Mouse (Mus musculus) adrenal gland, postnatal 14 days (tissue): ENCODE measurements around the gene Yaf2. TPM values are rescaled to one million over a fixed set of nuclear protein-coding genes. Genes with fewer than 3 reads are reported as not detected.
"Not testable (repeated sequence)": the region's sequence is repeated elsewhere in the genome, so short reads cannot be mapped to it uniquely, and the experiment has no call there.

Experiments used
- DNase-seq: peaks from one replicate; pipeline ENCODE4 v3.0.0; 2021; ENCODE audit warnings: mixed read lengths
- long read RNA-seq, 2 experiments: library from polyadenylated mRNA; stranded (forward); transcript quantifications; one replicate each; pipeline ENCODE4 v2.0.0; 2021
- total RNA-seq: library from RNA; stranded (reverse); gene quantifications from 2 replicates; pipeline ENCODE4 v1.2.3, GENCODE M21; 2021

The Yaf2 gene
- total RNA-seq, result 35.8 and 37.3 TPM in 2 replicates
- long read RNA-seq, experiment 1, transcript Yaf2-201 (4 exons, 1,676 nt), result major isoform, 88 of 142 reads
- long read RNA-seq, experiment 1, transcript Yaf2-202 (5 exons, 1,870 nt), result minor isoform, 41 of 142 reads
- long read RNA-seq, experiment 1, partial matches to known transcripts, result 10 of 142 reads
- long read RNA-seq, experiment 1, other reads (novel, unspliced or antisense), result 3 of 142 reads
- long read RNA-seq, experiment 2, transcript Yaf2-201 (4 exons, 1,676 nt), result major isoform, 56 of 92 reads
- long read RNA-seq, experiment 2, transcript Yaf2-202 (5 exons, 1,870 nt), result minor isoform, 29 of 92 reads
- long read RNA-seq, experiment 2, partial matches to known transcripts, result 6 of 92 reads
- long read RNA-seq, experiment 2, other reads (novel, unspliced or antisense), result 1 of 92 reads

DNA sequence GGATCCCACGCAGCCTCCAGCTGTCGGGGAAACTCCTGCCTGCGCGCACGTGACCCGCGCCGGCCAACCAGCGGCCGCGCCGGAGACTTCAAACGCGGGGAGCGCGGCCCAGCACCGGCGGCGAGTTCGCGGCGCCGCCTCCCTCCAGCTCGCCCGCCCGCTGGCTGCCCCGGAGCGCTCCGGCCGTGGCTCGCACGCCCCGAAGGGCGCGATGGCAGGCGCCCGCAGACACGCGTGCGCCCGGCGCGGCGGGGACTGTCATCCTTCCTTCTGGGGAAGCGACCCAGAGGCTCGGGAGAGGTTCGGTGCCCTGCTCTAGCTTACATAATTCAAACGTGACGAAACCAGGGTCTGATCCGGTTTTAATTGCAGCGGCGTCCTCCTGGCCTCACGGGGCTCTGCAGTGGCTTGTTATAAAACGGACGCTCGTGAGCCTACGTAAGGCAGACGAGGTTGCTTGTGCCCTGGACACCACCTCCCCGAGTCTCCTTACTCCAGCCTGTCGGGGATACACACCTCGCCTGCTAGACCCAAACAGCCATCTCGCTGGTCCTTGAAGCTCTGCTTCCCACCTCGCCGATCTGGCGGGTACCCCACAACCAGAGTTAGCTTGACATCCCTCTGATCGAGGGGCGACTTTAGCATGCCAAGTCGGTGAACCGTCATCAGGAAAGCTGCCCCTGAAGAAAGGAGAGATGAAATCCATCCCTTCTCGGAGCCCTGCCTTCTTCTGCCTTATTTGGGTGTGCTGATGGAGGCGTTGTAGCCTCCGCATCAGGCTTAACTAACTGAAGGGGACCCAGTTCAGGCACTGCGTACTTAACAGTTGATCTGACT, at the start of gene Yaf2:
TSS of gene Yaf2 (minus strand) at position 11 of the 837 bp plus-strand sequence.
- peak; percentile 93 for DNase-seq

DNA sequence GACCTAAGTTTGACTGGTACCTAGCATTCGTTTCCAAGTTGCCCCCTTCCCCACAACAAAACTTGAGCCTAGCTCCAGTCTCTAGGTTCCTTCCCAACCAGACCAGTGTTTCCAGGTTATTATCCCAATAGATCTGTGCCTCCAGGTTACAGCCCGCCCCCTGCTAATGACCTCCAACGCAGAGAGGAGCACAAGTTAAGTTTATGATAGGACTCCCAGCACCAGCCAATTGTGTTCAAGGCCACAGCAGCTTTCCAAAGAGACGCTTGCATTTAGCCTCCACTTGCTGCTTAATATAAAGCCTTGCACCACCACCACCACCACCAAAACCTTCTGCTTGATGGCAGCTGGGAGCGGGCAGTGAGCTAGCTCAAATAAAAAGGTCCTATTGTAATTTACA, 44.6 kb upstream of the Yaf2 start:
- DNase-seq, result no peak

DNA sequence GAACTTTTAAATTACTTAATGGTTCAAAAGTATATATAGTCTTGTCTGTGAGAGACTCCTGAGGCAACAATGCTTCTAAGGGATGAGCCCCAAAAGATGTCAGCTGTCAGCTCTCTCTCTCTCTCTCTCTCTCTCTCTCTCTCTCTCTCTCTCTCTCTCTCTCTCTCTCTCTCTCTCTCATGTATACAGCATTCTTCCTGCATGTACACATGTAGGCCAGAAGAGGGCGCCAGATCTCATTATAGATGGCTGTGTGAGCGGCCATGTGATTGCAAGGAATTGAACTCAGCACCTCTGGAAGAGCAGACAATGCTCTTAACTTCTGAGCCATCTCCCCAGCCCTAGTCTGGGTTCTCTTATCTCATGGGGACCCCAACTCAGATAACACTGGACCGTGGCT, 42.4 kb upstream of the Yaf2 start:
- DNase-seq, result peak; percentile 16

DNA sequence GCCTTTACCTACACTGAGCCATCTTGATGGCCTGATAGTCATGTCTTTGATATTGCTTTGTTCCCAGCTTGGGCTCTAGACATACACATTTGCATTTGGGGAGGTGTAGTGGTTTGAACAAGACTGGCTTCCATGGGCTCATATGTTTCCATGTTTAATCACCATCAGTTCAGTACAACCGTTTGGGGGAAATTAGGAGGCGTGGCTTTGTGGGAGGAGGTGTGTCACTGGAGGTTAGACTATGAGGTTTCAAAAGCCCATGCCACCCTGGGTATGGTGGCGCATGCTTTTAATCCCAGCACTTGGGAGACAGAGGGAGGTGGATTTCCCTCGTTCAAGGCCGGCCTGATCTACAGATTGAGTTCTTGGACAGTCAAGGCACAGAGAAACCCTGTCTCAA, 39.0 kb upstream of the Yaf2 start:
- no peak for DNase-seq

DNA sequence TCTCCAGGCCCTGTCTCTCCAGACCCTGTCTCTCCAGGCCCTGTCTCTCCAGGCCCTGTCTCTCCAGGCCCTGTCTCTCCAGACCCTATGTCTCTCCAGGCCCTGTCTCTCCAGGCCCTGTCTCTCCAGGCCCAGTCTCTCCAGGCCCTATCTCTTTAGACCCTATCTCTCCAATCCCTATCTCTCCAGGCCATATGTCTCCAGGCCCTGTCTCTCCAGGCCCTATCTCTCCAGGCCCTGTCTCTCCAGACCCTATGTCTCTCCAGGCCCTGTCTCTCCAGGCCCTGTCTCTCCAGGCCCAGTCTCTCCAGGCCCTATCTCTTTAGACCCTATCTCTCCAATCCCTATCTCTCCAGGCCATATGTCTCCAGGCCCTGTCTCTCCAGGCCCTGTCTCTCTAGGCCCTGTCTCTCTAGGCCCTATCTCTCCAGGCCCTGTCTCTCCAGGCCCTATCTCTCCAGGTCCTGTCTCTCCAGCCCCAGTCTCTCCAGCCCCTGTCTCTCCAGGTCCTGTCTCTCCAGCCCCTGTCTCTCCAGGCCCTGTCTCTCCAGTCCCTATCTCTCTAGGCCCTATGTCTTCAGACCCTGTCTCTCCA, 35.9 kb upstream of the Yaf2 start:
- DNase-seq, result not testable (repeated sequence)

DNA sequence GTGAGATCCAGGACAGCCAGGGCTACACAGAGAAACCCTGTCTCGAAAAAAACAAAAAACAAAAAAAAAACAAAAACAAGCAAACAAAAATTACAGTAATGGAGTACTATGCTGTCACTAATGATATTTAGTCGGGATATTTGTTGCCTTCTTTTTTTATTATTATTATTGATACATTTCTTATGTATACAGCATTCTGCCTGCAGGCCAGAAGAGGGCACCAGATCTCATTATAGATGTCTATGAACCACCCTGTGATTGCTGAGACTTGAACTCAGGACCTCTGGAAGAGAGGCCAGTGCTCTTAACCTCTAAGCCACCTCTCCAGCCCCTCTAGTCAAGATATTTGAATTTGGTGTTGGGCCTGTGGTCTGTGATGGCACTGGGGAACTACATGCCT, 35.1 kb upstream of the Yaf2 start:
- no peak for DNase-seq

DNA sequence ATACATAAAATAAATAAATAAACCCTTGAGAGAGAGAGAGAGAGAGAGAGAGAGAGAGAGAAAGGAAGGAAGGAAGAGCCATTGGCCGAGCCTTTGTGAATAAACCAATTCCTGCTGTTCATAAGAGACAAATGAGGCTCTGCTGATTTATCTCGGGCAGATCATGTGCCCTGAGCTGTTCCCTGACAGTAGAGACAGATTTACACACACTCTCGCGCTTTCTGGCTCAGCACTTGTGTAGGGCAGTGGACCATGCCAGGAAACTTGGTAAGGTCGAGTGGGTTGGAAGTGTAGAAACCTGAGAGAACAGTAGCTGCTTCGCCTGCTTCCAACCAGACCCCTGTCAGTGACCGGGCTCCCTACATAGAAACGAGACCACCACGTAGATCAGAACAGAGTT, 31.8 kb upstream of the Yaf2 start:
- DNase-seq, result no peak

DNA sequence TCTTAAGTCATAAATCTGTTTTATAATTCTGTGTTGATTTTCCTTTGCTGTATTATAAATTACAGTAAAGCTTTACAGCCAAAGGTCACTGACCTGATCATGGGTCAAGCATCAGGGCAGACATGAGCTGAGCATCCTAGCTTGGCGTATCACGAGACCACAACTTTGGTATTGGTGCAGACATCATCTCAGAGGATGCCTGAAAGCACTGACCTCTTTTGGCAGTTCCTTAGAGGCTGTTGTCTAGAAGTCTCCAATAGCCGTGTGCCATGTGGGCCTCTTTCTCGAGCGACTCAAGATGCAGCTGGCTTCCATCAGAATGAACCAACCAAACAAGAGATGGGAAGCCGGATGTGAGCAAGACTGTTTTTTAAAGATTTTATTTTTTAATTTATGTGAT, 28.8 kb upstream of the Yaf2 start:
- no peak for DNase-seq

DNA sequence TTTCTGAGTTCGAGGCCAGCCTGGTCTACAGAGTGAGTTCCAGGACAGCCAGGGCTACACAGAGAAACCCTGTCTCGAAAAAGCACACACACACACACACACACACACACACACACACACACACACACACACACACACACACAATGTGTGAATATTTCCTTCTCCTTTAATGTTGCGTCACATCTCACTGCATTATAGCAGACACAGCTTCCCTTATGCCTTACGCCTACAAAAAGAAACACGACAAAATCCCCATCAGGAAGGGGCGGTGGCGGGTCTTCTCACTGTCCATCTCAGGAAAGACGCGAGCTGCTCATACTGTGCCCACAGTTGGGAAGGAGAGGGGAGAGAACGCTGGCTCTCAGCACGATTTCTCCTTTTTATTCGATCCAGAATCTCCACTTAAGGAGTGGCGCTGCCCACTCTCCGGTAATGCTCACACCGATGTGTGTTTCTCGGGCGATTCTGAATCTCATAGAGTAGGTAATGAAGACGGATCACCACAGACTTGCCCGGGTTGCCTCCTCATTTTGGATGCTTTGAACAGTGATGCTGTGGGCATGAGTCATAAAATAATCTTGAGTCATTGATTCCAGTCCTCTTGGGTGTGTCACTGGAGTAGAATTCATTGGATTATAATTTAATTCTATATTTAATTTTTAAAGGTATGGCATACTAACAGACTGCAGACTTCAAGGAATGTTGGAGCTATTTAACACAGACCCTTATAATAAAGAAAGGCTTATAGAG, 21.8 kb upstream of the Yaf2 start:
- no peak for DNase-seq

DNA sequence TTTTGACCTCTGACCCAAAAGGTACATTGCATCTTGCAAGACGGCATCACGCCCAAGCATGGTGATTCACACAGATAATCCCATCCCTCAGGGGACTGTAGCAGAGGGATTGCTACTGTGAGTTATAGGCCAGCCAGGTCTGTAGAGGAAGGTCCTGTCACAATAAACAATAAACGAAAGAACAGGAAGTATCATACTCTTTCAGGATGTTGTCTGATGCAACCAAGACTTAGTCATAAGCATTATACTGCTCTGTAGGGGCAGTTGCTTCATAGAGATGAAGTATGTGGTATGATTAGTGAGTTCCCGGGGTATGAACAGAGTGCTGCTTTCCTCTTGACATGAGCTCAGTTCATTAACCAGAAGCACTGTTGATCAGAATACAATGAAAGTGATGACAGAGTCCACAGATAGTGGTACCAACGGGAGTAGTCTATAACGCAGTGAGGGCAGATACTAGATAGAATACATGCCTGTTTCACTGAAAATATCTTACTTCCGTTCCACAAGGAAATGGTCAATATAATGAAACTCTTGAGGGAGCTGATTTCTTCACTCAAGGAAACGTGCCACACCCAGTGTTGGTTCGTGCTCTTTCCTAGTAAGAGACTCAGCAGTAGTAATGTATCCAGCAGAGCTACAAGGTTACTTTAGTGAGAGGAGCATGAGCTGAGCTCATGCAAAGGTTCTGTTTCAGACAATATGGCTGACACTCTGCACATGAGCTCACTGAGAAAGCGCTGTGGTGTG, 4.1 kb upstream of the Yaf2 start:
- no peak for DNase-seq

DNA sequence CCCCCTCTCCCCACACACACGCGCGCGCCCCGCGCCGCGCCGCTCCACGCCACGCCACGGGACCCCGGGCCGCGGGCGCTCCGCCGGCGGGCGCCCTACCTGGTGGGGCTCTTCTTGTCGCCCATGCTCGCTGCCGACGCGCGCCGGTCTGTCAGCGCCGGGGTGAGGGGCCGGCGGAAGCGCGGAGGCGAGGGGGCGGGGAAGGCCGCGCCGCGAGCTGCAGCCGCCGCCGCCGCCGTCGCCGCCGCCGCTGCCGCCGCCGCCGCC, 144 bp downstream of the Yaf2 start:
- no peak for DNase-seq

DNA sequence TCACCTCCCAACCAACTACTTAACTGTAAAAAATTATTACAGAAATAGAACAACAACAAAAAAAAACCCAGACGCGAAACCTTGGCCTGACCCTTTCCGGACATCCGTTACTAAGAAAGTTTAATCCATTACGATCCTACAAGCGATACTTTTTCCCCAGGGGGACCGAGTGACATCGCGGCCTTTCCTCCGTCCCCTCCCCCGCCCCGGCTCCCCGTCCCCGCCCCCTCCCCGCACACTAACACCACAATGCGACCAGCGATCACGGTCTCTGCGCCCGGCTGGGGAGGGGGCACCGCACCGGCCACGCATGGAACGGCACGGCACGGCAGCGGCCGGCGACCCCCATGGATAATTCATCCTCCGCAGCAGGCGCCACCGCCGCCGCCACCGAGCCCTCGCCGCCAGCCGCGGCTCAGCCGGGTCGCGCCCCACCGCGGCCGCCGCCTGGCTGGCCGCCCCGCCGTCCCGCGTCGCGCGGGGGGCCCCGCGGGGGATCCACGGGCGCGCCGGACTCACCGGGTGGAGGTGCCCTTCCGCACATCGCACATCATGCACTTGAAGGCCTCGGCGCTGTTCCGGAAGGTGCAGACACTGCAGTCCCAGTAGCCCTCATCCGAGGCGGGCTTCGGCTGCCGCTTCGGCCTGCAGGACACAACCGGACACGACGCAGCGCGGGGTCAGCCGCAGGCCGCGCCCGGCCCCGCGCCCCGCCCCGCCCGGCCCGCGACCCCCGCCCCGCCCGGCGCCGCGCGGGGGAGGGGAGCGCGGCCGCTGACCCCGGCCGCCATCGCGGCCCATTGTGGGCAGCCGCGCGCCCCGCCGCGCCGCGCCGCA, 696 bp downstream of the Yaf2 start:
- DNase-seq, result peak; percentile 77

DNA sequence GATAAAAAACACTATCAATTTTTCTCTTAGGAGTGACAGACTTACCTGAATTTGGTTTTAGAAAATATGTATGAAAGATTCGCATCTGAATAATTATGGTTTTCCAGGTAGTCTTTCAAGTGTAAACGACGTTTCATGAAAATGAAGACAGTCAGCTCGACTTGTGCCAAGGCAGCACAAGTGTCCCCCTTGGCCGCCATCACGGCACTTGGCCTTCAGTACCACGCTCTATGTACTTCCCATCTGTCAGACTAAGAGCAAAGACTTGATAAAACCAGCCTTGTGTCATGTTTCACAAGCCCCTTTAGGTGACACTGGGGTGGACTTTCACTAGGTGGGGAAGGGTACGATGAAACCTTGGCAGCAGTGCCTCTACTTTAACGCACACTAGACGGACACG, 5.5 kb downstream of the Yaf2 start:
- no peak for DNase-seq

DNA sequence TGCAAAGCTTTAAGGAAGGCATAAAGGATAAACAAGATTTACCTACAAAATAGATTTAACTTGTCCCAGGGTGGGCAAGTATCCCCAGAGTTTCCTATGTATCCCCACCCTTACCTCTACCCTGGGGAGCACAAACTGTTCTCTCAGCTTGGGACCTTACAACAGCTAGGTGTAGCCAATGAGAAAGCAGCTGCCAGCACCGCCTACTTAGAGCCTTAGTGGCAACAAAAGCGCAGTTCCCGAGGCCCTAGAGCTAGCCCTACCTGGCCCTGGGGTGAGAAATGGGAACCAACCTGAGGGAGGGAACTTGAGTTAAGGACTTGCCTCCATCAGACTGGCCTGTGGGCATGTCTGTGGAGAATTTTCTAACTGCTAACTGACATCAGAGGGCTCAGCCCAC, 9.5 kb downstream of the Yaf2 start:
- no peak for DNase-seq

DNA sequence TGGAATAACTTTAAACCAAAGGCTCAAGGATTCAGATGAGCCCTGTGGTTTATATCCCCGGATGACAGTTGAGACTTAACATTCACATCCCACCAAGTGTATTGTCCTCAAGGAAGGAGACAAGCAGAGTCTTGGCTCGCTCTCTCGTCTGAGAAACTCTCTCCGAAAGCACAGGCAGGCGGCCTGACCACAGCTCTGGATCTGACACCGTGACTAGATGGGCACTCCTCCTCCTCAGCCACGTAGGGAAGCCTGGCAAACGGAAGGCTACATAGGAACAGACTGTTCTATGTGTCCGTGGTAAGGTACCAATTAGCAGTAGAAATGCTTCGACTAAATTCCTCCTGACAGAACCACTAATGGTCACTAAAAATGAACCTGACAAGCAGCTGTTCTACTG, 10.1 kb downstream of the Yaf2 start:
- DNase-seq, result no peak

DNA sequence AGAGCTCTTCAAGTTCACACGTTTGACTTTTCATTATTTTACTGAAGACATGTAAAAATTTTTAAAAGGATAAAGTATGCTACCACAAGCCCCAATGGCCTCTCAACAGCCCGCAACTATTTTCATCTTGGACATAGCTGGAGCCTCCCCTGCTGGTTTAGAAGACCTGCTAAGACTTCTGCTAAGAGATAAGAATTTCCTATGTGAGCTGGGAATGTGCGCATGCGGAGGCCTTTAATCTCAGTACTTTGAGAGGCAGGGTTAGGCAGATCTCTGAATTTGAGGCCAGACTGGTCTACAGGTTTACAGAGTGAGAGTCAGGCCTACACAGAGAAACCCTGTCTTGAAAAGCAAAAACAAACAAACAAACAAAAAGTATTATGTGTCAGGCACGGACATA, 11.4 kb downstream of the Yaf2 start:
- DNase-seq, result no peak

DNA sequence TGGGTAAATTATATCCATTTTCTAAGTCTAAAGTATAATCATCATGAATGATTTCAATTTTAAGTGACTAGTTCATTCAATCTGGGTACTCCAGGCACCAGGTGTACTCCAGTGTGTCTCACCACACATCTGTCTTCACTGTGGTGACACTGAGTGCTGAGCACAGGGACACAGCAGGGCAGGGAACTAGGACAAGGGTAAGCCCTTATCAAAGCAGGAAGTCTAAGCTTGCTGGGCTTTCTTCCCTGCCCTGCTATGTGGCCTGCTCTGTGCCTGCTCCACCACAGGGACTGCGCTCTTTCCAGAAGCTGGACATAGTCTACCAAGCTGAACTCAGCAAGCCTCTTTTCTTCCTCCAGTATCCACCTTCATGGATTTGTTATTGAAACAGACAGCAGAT, 18.0 kb downstream of the Yaf2 start:
- peak; percentile 51 for DNase-seq

DNA sequence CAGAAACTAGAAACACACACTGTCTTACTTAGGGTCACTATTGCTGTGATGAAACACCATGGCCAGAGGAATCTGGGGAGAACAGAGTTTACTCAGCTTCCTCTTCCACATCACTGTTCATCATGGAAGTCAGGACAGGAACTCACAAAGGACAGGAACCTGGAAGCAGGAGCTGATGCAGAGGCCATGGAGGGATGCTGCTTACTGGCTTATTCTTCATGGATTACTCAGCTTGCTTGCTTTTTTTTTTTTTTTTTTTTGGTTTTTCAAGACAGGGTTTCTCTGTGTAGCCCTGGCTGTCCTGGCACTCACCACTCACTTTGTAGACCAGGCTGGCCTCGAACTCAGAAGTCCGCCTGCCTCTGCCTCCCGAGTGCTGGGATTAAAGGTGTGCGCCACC, 26.4 kb downstream of the Yaf2 start:
- DNase-seq, result not testable (repeated sequence)

DNA sequence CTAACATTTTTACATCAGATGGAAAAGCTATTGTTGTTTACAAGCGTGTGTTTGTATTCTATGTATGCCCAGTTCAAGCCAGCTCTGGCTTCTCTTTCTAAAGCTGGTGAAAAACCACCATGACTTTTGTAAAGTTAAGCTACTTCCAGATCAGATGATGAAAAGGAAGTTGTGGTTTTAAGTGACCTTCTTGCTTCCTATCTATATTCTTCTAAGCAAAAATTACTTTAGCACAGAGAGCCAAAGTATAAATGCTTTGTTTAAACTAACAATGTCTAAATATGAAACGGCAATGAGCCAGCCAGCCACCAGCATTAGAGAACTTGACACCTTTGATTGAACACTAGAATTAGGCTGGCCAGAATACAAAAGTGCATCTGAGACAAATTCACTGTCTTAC, 38.5 kb downstream of the Yaf2 start:
- no peak for DNase-seq

DNA sequence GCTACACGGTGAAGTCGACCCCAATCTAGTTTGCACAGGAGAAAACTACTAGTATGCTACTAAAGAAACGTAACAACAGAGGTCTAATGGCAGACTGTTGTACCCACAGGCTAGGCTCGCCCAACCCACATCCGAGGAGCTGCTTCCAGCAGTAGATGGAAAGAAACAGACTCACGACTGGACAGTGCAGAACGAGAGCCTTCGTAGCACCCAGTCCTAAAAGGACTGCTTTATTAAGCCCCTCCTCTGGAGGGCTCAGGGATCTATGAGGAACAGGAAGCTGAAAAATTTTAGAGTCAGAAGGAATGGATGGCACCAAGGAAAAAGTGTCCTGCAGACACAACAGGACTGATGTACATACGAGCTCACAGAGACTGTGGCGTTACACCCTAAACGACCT, 42.3 kb downstream of the Yaf2 start:
- DNase-seq, result no peak

DNA sequence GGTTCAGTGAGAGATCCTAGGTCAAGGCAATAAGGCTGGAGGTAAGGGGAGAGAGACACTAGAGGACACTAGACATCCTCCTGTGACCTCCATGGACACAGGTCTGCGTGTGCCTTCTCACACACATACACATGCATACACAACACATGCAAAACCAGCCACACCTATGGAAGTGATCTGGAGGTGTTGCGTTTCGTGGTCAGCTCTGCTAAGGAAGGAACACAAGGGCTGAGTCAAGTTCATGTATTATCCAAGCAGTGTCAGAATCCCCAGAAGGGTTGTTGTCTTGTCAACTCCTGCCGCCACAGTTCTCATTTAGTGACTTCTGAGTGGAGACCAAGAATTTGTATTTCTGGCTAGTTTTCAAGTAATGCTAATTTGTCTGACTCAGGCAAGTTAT, 48.4 kb downstream of the Yaf2 start:
- DNase-seq, result no peak
